Mouse (Mus musculus) urinary bladder, adult 2 months (tissue): ENCODE data around the gene Vps11. TPM values are rescaled to one million over a fixed set of nuclear protein-coding genes. Genes with fewer than 3 reads are reported as not detected.
"Not testable (repeated sequence)": the region's sequence is repeated elsewhere in the genome, so short reads cannot be mapped to it uniquely, and the experiment has no call there.

Experiments
- DNase-seq: peaks from one replicate; pipeline ENCODE4 v3.0.0; 2022; ENCODE audit warnings: low spot score
- polyA plus RNA-seq: library from polyadenylated mRNA; depleted of rRNA; stranded (reverse); fragments of >200 nt; gene quantifications from 2 replicates; pipeline ENCODE4 v1.2.3, GENCODE M21; 2012

Gene Vps11
- polyA plus RNA-seq, 1 experiment: 22.0 TPM

DNA sequence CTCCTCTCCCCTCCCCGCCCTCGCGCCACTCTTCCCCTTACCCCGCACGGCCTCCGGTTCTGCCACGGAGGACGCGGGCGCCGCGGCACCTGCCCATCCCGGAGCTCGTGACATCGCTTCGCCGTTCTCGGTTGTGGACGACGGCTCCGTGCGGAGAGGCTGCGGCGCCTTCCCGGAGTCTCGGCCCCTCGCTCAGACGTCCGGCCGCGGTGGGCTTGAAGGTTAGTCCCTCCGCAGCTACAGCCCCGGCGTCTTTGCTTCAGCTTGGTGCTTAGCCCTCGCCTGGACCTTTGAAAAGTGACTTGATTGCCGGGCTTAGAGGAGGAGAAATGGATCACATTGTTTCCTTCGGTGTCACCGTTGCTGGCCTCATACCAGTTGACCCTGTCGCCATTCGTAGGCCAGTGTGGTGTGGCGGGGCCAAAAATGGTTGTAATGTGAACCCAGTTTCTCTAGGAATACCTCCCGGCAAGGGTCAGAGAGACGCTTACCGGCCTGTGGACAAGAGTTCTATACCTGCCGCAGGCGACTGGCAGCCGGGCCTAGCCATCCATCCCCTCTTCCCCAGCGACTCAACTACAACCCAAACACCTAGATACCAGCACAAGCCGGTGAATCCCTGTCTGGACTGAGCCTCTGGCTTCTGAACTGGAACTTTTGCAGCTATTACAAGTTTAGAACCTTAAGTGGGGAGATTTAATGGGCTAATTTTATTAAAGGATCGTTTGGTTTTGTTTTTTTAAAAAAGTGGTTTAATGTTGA is 26.0 kb downstream of the Vps11 start:
- DNase-seq: no peak

DNA sequence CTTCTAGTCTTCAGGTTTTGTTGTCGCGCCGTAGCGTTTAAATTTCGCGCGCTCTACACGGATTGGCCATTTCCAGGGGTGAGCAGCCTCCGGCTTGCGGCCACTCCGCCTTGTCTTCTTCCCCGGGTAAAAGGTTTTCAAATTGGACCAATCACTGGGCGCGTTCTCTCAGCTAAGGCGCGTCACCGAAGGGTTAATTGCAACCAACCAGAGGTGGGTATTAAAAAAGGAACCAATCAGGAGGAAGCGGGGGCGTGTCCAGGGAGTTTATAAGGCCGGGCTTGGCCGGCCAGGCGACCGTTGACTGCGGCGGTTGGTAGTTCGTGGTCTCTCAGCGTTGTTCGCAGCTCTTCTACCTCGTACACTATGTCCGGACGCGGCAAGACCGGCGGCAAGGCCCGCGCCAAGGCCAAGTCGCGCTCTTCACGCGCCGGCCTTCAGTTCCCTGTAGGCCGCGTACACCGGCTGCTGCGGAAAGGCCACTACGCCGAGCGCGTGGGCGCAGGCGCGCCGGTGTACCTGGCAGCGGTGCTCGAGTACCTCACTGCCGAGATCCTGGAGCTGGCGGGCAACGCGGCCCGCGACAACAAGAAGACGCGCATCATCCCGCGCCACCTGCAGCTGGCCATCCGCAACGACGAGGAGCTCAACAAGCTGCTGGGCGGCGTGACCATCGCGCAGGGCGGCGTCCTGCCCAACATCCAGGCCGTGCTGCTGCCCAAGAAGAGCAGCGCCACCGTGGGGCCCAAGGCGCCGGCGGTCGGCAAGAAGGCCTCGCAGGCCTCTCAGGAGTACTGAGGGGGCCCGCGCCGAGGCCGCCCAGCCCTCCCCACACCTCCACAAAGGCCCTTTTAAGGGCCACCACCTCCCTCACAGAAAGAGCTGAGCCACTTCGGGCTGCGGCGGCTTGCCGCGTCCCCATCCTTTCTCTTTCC is 26.8 kb downstream of the Vps11 start, which contains the start of gene H2afx:
H2afx (plus strand) TSS at position 299 of the 935 bp plus-strand sequence.
- peak; percentile 93 for DNase-seq

DNA sequence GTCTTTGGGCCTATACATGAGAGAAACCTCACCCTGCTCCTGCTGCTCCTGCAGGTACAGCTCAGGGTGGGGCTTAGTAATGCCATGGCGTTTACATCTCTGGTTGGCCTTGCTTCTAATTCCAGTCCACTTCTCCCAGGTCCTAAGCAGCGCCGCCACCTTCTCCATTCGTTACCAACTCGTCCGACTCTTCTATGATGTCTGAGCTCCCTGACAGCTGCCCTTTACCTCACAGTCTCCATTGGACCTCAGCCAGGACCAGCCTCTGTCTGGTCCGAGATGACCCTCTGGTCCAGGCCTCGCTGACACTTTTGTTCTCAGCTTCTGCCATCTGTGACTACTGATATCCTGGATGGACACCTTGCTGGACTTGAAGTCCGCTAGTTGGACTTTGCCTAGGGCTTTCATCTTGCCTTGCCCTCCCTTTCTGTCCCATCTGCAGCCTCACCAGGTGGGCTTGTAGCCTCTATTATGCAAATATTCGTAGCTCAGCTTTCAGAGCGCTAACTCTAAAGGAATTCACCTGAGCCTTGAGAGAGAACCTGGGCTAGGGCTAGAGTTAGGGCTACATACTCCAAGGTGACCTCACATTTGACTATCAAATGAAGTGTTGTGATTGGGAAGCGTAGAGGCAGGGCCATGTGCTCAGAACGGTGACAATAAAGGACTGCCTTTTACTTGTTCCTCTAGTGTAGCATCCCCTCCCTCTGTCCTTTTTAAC is 28.4 kb downstream of the Vps11 start:
- DNase-seq: no peak

DNA sequence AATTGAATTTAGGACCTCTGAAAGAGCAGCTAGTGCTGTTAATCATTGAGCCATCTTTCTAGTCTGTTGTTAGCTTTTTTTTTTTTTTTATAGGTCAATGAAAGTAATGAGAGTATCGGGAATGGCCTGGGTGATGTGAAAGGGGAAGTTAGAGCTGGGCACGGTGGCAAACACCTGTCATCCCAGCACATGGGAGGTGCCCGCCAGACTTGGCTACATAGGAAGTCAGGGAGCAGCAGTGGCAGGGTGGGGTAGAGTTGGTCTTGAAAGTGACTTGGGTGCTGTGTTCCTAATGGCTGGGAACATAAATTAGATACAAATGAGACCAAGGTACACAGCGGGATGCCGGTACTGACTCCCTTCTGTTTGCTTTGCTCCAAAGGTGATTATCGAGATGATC is 30.7 kb downstream of the Vps11 start:
- DNase-seq: no peak

DNA sequence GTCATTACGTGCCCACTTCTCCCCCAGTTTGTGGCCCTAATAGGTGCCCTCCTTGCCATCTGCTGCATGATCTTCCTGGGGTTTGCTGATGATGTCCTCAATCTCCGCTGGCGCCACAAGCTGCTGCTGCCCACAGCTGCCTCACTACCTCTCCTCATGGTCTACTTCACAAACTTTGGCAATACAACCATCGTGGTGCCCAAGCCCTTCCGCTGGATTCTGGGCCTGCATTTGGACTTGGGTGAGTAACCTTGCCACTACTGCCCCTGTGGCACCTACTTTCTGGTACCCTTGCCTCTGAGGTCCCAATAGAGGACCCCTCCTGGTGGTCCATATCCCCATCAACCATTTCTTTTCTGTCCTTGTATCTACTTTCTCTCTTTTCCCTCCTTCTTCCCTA is 33.5 kb downstream of the Vps11 start:
- no peak for DNase-seq

DNA sequence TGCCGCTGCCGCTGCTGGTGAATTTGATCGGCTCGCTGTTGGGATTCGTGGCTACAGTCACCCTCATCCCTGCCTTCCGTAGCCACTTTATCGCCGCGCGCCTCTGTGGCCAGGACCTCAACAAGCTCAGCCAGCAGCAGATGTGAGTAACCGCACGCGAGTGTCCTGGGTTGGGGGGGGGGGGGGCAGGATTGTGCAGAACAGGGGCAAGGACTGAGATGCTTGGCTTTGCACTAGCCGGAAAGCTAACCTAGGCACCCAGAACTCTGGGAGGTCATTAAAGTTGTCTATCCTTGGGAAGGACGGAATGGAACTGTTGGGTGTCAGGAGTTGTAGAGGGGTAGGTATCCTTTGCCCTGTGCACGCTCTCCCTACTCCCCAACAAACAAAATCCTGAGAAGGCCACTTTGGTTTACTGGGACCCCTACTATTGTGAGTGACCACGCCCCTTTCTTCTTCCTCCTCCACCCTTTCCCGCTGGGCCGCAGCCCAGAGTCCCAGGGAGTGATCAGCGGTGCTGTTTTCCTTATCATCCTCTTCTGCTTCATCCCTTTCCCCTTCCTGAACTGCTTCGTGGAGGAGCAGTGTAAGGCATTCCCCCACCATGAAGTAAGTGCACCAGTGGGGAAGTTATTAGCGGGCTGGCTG is 34.3 kb downstream of the Vps11 start:
- no peak for DNase-seq

DNA sequence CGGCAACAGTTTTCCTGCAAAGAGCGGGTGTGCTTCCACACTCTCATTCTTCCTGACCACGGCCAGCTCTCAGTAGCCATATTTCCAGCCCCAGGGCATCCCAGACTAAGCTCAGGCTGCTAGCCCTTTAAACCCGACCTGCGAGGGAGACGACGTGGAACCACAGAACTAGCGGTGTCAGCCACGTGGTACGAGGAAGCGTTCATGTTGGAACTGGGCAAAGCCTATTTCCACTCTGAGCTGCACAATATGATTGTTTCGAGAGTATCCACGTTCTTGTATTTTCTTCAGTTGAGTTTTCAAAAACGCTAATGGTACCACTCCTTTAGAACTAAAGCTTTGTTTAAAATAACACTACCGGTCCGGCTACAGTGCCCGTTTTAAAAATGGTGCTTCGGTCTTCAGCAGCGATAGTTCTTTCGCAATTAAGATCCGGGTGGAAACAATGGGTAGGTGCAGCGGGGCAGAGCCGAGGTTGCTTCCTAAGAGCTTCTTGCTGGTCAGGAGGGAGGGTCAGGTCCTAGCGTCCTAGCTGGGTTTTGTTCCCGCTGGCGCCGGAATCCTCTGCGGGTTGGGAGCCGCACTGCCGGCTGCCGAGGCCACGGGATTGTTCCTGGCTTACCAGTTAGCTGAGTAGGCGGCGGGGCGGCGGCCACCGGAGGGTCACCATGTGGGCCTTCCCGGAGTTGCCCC is 35.0 kb downstream of the Vps11 start:
- DNase-seq: peak; percentile 52

DNA sequence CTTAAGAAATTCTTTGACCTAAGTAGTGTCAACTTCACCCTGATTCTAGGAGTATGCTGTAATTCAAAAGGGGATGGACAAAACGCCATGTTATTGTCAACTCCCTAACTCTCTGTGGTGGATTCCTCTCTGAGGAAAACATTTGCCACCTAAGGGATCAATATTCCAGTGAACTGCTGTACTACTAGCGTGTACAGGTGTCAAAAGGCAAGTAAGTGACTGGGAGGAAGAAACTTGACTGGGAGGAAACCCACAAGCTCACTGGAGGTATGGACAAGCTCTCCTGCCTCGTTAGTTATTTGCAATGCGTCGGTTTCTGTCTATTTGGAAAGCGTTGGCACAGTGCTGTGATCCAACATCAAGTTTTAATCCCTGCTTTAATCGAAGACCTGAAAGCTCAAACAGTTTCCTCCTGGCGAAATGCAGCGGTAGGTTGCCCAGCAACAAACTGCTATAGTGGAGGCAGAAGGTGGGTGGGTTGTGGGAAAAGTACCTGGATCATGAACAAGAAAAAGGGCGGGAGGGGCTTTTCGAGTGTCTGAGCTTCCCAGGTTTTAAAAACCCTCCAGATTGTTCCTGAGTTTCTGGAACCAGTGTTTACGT is 35.6 kb downstream of the Vps11 start, which contains the start of gene Dpagt1:
Dpagt1 (plus strand) TSS at position 252 of the 603 bp plus-strand sequence.
- no peak for DNase-seq

DNA sequence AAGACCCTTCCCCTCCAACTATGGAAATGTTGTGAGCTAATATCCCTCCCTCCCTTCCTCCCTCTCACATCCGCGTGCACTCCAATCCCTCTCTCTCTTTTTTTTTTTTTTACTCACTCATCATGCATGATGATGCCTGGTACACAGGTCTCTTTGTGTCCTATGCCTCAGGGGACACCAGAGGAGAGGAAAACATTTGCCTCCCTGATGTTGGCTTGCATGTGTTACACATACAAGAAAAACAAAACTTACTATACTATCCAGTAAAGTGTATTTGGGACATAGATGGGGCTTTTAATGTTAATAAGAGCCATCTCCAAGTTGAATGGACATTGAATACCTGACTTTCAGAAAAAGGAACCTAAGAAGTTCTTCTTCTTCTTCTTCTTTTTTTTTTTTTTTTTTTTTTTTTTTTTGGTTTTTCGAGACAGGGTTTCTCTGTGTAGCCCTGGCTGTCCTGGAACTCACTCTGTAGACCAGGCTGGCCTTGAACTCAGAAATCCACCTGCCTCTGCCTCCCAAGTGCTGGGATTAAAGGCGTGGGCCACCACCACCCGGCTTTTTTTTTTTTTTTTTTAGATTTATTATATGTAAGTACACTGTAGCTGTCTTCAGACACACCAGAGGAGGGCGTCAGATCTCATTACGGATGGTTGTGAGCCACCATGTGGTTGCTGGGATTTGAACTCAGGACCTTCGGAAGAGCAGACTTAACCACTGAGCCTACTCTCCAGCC is 36.3 kb downstream of the Vps11 start:
- not testable (repeated sequence) for DNase-seq

DNA sequence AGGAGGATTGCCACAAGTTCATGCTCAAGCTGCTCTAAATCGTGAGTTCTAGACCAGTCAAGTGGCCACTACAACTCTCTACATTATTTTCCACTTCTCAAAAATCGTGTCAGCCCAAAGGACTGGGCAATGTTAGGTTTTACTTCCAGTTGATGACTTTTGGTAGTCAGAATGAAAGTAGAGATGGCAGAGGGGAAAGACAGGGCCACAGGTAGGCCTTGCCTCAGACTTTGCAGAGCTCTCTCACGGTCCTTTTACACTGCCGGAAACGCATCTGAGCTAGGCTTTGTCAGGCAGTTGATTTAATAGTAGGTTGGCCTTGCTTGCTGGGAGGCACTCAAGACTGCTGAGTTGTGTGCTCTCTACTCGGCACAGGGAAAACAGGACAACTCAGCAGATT is 37.3 kb downstream of the Vps11 start:
- DNase-seq: no peak

DNA sequence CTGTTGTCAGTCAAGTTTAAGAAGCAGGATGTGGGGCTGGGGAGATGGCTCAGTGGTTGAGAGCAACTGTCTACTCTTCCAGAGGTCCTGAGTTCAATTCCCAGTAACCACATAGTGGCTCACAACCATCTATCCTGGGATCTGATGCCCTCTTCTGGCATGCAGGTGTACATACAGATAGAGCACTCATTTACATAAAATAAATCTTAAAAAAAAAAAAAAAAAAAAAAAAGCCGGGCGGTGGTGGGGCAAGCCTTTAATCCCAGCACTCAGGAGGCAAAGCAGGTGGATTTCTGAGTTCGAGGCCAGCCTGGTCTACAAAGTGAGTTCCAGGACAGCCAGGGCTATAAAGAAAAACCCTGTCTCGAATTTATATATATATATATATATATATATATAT is 37.8 kb downstream of the Vps11 start:
- DNase-seq: not testable (repeated sequence)

DNA sequence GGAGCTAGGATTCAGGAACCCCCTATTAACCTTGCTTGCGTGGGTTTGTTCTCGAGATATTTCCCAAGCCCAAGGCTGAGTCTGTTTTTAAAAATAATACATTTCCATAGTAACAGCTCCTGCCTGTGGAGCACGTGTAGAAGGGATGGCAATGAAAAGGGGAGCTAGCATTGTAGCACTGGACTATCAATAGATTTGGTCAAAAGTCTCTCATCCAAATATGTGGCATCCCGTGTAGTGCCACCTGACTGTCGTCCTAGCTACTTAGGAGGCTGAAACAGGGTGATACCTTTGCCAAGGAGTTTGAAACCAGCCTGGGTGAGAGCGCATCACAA is 40.7 kb downstream of the Vps11 start:
- no peak for DNase-seq

DNA sequence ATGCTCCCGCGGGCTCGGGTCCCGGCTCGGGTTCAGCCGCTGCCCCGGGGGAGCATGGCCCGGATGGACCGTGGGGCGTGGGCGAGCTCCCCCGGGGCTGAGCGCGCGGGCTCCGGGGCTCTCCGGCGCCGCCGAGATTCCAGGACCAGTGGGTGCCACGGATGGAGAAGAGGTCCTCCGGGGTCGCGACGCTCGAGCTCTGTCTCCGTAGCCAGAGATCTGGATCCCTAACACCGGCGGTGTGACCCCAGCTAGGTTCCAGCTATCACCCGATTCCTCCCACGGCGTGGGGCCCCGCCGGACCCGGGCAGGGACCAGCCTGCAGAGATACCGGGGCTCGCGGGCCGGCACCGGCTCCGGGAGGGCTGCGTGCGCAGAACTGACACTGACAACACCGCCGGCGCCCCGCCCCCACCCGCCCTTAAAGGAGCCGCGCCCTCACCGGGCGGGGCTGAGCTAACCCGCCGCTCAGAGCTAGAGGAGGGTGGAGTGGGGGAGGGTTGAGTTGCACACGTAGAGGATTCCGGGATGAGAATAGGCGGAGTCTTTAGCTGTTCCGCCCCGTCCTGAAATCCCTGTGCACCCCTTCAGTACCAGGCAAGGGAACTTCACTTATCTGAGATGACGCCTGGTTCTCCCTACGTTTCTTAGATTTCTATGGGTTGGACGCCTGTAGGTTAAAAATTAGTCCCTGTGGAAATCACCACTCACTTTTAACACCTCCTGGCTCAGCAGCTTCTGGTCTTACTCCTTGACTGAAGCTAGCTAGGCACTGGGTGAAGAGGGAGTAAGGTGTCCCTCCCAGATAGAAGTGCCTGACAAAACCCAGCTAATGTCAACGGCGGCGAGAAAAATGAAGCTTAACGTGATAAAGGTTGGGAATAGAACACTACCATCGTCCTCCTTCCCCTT is 41.3 kb downstream of the Vps11 start, which contains the start of gene C2cd2l:
C2cd2l (minus strand) TSS at position 399 of the 912 bp plus-strand sequence.
- DNase-seq: peak; percentile 83

DNA sequence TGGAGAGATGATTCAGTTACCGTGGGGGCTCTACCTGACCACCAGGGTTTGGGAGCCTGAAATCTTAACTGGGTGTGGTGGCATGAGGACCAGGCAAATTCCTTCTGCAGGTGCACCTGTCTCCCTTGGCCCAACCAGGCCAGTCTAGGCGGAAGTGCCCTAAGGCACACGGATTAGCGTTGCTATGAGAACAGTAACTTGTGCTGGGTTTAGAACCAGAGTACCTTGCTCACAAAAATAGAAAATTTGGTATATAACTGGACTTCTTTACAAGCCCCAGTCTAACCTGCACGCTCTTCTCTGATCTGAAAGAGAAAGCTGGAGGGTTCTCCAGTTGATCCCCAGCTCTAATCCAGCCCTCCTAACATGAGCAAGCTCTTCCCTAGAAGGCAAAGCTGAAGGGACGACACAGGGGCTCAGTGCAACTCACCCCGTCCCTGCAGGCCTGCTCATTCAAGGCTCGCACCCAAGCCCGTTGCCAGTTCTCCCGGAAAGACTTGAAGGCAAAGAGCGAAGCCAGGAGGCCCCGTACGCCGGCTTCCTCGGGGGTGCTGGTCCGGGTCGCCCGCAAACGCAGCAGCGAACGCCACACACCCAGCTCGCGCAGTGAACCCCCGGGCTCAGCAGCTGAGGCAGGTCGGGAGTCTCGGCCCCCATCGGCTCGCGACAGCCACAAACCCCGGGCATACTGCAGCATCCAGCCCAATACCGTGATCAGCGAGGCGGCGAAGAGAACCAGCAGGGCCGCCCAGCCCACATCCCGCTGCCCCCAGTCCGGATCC is 42.2 kb downstream of the Vps11 start:
- DNase-seq: peak; percentile 42

DNA sequence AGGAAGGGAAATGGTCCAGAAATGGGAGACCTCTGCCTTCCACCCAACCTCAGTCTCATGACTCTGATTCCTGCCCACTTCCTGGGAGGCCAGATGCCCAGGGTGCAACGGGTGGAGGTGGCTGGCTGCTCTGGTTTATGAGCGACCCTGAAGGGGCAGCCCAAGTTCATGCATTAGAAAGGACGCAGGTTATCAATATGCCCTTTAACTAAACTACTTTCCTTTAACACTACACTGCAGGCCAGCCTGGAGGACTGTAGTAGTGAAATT is 42.7 kb downstream of the Vps11 start:
- DNase-seq: no peak

DNA sequence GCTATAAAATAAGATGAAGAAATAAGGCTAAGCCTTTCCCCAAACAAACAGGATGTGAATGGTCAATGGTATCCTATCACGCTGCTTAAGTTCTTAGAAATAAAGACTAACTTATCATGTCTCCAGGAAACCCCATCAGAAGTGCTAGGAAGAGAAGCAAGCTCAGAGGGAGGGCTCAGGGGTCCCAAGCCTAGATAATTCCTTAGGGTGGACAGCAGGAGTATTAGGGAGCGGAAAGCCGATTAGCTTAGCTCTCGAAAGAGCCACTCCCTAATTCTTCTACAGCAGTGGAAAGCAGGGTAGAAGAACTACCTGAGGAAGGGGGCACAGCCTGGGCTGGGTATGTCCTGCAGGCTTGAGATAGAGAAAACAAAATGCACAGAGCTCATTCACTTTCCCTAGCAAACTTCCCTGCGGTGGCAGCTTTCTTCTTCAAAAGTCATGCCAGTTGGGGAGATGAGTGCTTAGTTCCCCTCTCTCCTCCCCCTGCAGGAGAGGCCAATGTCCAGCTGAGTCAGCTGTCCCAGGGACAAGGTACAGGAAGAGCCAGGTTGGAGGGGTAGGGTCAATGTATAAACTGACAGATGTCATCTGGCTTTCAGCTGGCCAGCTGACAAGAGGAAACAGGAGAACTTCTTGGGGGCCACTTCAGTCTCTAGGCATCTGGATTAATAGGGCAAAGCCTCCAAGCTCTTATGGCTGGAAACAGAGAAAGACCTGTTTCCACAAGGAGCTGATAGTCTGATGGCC is 43.2 kb downstream of the Vps11 start:
- DNase-seq: no peak

DNA sequence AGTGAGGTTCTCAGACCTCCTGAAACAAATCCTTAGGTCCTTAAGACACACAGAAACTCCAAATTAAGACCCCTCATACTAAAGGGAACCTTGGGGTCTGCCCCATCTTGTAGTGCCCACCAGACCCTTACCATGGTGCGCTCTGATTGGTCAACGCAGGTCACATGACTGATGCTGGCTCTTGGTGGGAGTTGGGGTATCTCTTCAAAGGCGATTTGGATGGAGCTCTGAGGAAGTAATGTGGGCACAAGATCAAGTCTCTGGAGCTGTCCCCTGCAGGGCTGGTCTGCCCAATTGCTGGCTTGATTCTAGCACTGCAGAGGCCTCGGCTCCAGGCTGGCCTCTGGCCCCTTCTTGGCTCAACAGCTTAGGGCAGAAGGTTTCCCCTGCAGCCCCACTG is 44.0 kb downstream of the Vps11 start:
- DNase-seq: no peak
